Comparison of ENCODE assay signal across 8 mouse cellular contexts in the genomic region with DNA sequence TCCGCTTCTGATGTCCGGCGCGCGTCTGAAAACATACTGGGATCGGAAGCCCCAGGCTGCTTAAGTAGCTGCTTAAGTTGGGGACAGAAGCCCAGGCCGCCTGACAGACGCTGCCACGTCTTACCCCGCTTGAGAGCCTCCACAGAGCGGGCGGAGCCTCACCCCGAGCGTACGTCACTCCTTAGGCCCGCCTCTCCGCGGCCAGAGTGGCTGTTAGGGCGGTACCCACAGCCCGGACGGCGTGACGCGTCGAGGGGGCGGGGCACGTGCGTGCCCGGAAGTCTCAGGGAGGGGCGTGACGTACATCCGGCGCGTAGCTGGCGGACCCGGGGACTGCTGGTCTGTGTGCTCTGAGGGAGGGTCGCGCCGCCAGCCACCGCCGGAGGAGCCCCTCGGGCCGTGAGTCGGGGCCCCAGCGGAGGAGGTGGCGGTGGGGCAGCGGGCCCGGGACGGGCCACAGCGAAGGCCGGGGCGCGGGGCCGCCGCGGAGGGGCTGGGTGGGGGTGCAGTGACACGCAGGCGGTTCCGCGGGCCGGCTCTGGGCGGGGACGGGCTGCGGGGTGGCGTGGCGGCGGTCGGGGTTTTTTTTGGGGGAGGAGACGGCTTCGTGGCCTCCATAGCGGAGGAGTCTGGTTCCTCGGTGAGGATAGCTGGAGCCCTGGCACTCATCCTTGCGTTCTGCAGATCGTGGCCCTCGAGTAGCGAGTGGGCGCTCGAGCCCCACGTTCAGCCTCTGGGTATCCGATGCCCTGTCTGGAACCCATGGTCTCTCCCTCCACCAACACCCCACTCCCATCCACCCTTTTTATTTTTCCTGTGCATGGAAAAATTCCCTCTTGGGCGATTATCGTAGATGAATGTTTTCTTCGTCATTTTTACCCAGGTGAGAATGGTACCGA. TPM values are rescaled to one million over a fixed set of nuclear protein-coding genes. Genes with fewer than 3 reads are reported as not detected.
DNase-seq lines count a peak whose midpoint lies in the region; ATAC-seq lines count a peak whose summit lies in the region.

Gene Sar1a (plus strand): TSS at position 285 of the 899 bp plus-strand sequence.

- H3K4me3 ChIP-seq in intestine, embryonic 14.5 days (ENCODE audit: low read depth, low read length) = peak within 1 kb of the TSS; percentile 88

- DNase-seq in adrenal gland, adult (ENCODE audit: inconsistent age in 2 of 2, low spot score in 1 of 2) = peak; percentile 99 to 100
- peak; percentile 99 for DNase-seq in embryo, embryonic 10.5 days (ENCODE audit: low spot score)
- peak; percentile 98 for DNase-seq in gastrocnemius, postnatal 25 days
- peak; percentile 99 for DNase-seq in intestine, embryonic 14.5 days (ENCODE audit: low spot score)
- DNase-seq in left cerebral cortex, postnatal 14 days (ENCODE audit: low spot score in 2 of 2) = peak; percentile 98
- peak; percentile 99 for DNase-seq in mesoderm, embryonic 11.5 days (ENCODE audit: low read depth, low spot score)
- DNase-seq in right cerebral cortex, postnatal 36 days (ENCODE audit: low spot score in 2 of 2) = peak; percentile 97 to 98
- DNase-seq in yolk sac, embryonic 10.5 days (ENCODE audit: low spot score) = peak; percentile 96

- intact Hi-C loops in left cerebral cortex, postnatal 14 days (cut with DNase I) = no loop called here

- H3K4me1 ChIP-seq in intestine, embryonic 14.5 days (replicated peaks; ENCODE audit: control insufficient read depth, insufficient read depth, low read length) = no peaks in the 10 kb centered on the region; the same call in 1 of the 2 replicates

- peak; percentile 99 for ATAC-seq in intestine, embryonic 14.5 days (replicated peaks; ENCODE audit: low FRiP score, low TSS enrichment, low read depth)

- WGBS in intestine, embryonic 14.5 days = under 1% methylated on average over 77 of the region's 84 CpGs

- no peaks in the 10 kb centered on the region for H3K27me3 ChIP-seq in intestine, embryonic 14.5 days (replicated peaks; ENCODE audit: control insufficient read depth, insufficient read depth, low read length)

- H3K36me3 ChIP-seq in intestine, embryonic 14.5 days (ENCODE audit: control insufficient read depth, insufficient read depth, low read length) = peaks cover 21% of the 10 kb centered on the region

- H3K4me2 ChIP-seq in intestine, embryonic 14.5 days (ENCODE audit: low read length) = peak within 1 kb of the TSS; percentile 72

- H3K9me3 ChIP-seq in intestine, embryonic 14.5 days (ENCODE audit: control insufficient read depth, low read length) = no peaks in the 10 kb centered on the region

- H3K9ac ChIP-seq in intestine, embryonic 14.5 days (ENCODE audit: low read length) = peak within 1 kb of the TSS; percentile 89

- H3K27ac ChIP-seq in intestine, embryonic 14.5 days (ENCODE audit: low read depth) = peak within 1 kb of the TSS; percentile 81

RNA-seq across cellular contexts. Expression of gene Sar1a, which starts in this region (rescaled TPM):
- 100 to 1,000 TPM in 1 of 2 experiments, 10 to 100 TPM in 1; 99.2 to 113 TPM for total RNA-seq in gastrocnemius, postnatal 25 days (2021)
- polyA plus RNA-seq in intestine, embryonic 14.5 days (2014; fragmentation: Nextera tagmentation; extraction: Ambion mirVana) = 209 and 237 TPM in 2 replicates
- 100 to 1,000 TPM; 120 to 127 TPM for total RNA-seq in left cerebral cortex, postnatal 14 days (2021)

Comparison
In these comparisons a context has a peak if more than half of its experiments do, and no peak if none do; other contexts are left out.
1. Peak in every context shown above with its lines: DNase-seq, ATAC-seq, H3K4me3 ChIP-seq and H3K27ac ChIP-seq.